Mouse (Mus musculus) heart, adult 18-20 months (tissue): ENCODE measurements at regions not wholly inside any gene's neighbourhood (a gene's known extent, or its start where the extent isn't known, plus 50 kb on each side); places are given as distances from the start of the nearest gene placed in this dataset.
A peak's percentile ranks its signal among the peaks of the same experiment; 100 is the strongest.

Experiments
- DNase-seq, 2 experiments: peaks; one replicate each; pipeline ENCODE4 v3.0.0; 2021 to 2022; ENCODE audit warnings: mixed read lengths in 1 of 2

DNA sequence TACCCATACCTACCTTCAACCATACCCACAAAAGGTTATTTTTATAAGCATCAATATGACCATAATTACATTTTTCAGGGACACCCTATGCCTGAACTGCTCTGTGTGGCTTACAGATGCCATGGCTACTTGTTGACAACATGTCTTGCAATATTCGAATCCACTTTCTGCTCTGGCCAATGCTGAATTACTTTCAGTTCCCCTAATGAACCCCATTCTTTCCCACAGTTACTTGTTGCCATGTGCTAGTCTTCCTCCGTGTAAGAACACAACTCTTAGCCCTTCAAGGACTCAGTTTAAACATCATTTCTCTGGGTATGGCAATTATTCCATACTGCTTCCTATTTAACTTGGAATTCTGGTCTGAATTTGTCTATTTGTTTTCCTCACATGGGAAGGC is 110.4 kb upstream of the Prdm1 start:
- peak in 1 of 2 experiments; percentile 21 for DNase-seq

DNA sequence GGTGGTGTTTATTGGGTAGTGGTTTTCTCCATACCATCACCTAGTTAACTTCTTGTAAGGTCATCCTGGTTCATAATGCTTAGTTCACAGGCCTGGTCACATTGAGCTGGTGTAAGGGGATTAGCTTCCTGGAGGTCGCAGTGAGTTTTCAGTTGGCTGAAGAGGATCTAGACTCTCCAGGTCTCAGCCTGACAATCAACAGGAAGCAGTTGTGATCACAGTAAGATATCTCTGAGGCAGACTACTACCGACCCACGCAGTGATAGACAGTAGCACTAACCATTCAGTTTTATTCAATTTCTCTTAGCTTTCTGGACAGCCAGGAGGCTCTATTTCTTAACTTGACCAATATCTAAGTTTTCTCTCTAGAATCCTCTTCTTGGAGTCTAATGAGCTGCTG is 108.5 kb upstream of the Prdm1 start:
- DNase-seq = no peak

DNA sequence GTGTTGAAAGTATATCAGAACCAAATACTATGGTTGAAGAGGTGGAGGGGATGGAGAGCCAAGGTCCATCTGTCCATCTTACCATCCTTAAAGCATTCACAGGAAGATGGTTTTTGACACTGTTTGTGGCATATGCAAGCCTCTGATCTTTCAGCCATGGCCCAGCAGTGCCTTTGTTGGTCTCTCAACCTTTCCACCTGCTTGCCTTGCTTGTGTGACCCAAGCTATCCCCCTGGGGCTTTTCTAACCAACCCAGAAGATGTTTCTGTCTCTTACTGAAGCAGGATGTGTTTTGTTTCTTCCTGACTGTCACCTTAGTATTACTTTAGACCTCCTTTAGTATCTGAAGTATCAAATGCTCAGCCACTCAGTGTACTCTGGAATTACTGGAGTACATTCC is 107.8 kb upstream of the Prdm1 start:
- DNase-seq = no peak

DNA sequence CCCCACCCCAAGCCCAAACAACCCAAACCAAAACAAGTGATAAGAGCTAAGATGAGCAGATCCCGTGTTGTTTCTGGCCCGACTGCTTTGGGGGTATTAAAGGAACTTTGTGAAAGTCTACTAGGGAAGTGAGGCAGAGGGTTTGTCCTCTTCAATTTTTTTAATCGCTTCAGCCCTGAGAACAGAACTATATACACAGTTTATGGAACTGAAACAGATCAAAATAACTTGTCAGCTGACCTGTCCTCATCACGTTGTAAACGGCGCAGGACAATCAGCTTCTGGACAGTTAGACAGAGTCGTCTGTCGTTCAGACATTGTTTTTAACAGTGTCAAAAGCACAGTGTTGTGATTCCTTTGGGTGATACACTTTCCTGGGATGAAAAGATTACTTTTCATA is 103.3 kb upstream of the Prdm1 start:
- peak; percentile 18 to 56 for DNase-seq

DNA sequence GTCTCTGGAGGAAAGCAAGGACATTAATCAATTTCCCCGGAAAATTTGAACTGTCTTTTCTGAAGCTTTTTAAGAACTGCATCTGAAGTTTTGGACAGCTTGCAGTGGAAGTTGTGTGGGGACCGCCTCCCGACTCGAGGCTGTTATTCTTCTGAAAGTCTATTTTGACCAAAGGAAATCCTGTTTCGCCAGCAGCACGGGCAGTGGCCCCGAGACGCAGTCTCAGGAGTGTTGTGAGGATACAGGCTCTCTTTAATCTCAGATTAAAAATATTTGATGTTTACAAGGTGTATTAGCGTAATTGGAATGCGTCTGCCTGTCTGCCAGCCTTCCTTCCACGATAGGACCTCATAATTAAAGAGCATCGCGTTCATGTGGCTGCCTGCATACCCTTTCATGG is 102.2 kb upstream of the Prdm1 start:
- DNase-seq = peak; percentile 50 to 66

DNA sequence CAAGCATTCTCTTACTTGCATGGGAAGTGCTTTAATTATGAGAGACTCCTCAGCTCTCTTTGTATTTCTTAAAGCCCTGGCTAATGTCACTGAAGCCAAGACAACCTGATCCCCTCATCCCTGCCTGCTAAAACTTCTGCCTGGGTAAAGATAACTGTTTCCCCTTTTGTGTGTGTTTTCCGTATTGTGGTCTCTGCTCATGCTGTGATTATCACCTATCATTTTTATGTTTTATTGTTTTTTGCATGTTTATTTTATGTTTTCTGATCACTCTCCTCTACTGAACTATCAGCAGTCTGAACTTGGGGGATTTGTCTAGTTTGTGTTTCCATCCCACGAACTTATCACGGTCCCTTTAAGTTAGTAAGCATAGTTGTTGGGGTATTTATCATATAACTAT is 100.1 kb upstream of the Prdm1 start:
- DNase-seq = no peak

DNA sequence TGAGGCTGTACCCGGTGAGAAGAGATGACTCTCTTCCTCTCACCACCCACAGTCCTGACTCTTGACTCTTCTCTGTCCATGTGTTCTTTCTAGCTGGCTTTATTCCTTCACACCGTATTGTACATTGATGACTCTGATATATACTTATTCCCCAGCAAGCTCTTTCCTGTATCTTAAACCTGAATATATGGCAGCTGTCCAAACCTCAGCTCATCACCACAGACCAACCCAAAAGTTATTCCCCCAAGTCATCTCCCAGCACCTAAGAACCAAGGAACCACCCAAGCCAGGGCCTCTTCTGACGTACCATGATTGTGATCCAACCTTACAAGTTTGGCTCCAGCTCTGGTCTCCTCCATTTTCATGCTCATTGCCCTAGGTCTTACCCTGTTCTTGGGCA is 99.1 kb upstream of the Prdm1 start:
- DNase-seq = no peak

DNA sequence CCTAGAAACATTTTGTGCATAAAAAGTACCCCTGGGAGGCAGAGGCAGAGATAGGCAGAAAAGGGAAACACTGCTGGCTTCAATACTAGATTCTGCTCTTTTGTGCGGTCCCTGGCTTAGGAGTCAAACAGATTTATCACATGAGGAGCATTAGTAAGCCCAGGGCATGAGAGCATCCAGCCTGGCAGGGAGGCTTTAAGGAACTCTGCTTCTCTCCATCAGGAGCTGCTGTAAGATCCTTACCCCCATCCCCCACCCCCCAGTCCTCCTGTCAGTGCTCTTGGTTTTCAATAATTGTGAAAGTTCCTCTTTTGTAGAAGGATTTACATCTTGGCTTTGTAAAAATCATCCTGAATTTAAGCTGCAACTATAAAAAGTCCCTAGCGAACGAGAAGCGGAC is 97.2 kb upstream of the Prdm1 start:
- DNase-seq = no peak

DNA sequence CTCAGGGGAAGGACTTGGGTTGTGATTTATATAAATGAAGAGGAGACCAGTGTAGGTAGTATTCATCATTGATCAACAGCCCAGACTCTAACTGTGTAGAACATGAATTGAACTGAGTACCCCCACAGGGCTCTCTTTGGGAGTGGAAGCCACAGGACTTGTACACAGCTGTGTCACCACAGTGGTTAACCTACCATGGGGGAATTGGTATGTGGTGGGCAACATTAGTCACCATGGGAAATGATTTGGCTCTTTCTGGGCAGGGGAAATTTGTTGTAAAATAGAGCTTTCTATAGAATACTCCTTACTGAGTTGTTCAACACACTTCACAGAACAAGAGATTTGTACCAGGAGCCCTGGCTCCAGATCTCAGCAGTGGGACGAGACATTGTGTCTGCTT is 87.3 kb upstream of the Prdm1 start:
- no peak for DNase-seq

DNA sequence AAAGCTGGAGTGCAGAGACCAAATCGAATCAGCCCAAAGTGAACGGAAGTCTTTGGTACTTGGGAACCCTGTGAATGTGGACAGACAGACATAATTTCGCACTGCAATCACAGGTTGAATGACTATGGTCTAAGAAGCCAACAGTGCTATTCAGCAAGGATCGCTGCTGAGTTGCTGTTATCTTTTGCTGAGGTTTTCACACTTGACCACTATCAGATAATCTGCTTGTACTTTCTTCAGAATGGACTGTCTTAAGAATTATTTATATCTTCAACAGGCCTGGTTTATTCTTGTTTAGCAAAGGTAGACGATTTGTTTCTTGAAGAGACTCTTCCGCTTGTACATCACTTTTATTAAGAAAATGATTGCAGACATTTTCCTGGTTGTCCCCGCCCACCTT is 84.3 kb upstream of the Prdm1 start:
- DNase-seq = no peak

DNA sequence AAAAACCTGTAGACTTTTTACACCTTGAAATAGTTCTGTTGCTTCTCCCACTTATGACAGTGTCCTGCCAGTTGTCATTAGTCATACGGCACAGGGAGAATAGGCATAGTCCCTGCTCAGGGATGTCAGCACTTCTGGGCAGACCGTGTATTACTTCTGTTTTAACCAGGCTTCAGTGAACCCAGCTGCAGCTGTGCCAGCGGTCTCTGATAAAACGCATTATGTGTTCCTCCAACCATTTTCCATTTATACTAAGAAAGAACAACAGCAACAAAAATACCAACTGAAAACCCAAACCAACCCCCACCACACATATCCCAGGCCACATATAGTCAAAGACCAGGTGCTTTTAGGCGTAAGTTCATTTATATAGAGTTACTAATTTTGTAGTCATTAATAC is 83.1 kb upstream of the Prdm1 start:
- no peak for DNase-seq

DNA sequence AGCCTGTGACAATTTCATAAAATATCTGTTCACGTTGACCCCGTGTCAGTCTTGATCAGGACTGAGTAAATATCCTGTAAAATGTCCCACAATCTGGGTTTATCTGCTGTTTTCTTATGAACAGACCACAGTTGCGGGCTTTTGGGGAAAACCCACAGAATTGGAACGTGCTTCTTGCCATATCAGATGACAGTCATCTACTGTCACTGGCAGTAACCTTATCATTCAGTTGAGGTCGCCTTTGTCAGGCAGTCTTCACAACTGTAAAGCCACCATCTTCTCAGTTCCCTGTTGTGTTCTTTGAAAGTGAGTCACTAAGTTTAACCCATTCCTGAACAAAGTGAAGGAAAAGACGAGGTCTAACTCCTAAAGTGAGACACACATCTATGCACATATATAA is 80.9 kb upstream of the Prdm1 start:
- no peak for DNase-seq

DNA sequence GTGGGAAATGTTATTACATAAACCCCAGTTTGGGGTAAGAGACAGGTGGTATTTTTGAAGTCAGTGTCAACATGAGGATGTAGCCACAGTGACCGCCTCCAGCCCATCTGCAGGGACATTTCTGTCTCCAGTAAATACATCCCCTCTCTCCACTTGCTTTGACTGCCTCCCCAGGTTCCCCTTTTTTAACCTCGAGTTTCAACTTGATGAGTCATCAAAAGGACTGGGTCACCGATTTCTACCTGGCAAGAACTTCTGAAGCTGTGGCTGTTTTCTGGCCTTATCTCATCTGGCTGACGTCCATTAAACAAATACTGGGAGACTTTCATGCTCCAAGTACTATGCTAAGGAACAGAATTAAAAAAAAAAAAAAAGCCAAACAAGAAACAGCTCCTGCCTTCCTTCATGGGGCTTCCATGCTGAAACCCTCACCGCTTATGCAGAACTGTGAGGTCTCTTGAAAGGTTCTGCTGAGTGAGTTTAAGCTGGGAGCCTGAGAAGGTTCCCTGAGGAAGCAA is 79.1 kb upstream of the Prdm1 start:
- DNase-seq = no peak

DNA sequence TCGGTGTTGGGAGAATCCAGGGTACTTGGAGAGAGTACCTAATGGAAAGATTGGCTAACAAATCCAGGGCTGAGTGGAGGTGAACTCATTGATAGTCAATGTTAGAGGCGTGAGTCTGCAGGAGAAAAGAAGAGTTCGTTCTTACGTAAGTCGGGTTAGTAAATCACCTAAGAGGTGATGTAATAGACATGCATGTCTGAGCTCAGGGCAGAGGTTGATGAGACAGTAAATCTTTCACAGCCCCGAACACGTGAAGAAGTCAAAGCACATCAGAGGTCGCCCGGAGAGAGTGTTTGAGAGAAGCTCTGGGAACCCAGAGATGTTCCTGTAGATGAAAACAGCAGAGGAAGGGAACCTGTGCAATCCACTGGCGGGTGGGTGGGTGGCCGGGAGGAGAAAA is 76.2 kb upstream of the Prdm1 start:
- DNase-seq = no peak

DNA sequence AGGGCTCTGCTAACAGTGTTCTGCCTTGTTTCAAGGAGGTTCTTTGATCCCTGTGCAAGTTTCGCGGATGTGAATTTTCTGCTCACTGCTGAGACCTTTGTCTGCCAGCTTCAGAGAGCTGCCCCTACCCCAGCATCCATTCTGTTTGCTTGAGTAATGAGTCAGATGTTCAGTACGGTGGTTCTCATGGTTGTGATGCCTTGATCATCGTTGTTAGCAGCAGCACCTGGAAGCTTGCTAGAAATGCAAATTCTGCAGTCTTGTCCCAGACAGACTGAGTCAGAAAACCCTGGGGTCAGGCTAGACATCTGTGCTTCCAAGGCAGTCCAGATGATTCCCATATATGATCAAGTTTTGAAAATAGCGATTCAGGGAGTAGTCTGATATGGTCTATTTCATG is 75.2 kb upstream of the Prdm1 start:
- DNase-seq = no peak

DNA sequence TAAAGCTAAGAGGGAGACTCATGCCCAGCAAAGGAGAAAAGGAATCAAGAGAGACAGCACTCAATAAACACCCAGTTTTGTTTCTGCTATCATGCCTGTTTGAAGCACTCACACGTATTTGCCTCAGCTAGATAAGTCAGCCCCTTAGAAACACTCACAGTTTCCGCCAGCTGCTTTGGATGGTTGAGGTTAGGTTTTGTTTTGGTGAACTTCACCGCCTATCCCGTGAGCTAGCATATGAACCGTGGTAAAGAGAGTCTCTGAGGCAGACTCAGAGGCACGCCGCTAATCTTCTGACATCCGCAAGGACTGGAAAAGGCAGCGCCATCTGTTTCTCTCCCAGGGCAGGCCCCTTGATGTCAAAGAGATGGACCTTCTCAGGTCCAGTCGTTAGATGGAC is 73.2 kb upstream of the Prdm1 start:
- DNase-seq = no peak

DNA sequence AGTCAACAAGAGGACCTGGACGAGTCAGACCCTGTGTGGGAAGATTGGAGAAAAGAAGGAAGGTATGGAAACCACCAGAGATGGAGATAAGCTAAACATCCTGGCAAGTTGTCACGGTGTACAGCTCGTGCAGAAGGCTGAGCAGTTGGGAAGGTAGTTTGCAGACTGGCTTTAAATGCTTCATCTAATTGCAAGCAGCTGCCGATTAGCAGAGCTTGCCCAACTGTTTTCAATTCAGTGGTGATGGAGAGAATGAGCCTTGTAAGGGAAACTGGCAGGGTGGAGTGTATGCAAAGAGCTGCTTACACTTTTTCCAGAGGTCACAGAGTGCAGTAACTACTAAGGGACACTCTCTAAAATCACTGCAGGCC is 71.6 kb upstream of the Prdm1 start:
- no peak for DNase-seq

DNA sequence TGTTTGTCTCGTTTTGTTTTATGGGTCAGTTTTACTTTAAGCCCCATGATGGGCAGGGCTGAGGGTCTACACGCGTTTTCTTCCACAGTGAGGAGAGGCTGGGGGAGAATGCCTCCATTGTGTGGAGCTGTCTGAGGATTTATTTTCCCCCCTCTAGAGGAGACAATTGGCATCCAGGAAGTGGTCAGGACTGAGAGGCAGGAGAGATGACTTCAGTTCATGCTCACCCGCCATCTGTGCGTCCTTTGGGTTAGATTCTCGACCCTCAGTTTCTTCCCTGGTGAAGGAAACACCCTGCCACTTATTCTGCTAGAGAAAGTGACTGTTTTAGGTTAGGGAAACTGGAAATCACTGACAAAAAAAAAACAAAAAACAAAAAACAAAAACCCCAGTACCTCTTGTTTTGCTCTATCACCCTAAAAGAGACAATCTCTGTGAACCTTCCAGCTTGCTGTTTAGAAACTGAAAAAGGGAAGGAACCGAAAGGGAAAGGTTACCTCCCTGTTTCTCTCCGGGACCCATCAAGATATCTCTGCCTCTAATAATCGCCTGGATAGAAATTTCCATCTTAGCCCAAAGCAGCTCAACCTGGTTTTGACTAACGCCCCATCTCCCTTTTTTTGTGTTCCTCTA is 71.1 kb upstream of the Prdm1 start:
- no peak for DNase-seq

DNA sequence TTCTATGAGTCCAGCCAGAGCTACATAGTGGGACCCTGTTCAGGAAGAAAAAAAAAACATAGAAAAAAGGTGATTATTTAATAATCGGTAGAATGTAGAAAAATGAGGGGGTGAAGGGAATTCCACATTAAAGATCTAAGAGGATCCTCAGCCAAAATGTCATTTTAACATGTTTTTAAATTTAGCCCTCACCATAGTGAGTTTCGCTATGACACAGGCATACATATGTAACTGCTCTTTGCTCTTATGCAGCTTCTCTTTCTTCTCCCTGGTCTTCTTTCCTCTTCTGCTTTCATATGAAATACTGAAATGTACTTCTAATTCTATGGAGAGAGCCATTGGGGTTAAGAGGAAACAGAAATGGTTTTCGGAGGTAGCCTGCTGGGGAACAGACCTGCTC is 70.3 kb upstream of the Prdm1 start:
- DNase-seq = no peak

DNA sequence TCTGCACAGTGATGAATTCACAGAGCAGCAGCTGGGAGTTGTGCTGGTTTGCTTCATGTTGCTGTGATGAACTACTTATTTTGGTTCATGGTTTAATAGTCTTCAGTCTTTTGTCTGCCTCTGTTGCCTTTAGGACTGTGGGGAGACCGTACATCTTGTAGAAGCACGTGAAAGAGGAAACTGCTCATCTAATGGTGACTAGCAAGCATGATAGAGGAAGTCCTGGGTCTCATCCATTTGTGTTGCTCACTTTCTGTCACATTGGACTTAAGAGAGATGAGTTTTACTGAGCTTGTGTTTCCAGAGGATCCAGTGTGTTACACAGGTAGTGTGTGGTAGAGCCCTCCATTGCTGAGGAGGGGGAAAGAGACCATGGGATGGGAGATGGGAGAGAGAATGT is 67.6 kb upstream of the Prdm1 start:
- DNase-seq = no peak

DNA sequence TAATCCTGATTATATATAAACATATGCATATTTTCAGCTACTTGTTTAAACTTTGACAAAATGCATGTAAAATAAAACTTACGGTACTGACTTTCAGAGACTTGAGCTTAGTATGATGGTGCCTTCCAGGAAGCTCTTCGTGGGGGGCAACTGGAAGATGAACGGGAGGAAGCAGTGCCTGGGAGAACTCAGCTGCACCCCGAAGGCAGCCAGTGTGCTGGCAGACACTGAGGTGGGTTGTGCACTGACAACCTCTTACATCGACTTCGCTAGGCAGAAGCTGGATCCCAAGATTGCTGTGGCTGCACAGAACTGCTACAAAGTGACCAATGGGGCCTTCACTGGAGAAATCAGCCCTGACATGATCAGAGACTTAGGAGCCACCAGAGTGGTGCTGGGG is 61.5 kb upstream of the Prdm1 start:
- no peak for DNase-seq

DNA sequence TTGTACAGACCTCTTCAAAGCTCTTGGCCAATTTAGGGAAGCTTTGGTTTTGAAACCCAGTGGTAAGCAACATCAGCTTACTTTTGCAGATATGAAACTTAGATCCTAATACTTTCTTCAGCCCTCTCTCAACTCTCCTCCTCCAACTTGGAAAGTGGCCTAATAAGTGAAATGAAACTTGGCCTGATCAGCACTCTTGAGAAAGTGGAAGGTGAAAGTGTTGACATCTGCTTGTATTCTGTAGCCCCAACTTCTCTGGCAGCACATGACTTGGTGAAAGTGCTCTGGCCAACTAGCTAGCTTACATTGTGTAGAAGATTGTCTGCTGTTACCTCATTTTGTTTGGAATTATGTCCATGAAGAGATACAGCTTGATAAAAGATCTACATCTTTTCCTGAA is 61.1 kb upstream of the Prdm1 start:
- peak; percentile 29 to 79 for DNase-seq

DNA sequence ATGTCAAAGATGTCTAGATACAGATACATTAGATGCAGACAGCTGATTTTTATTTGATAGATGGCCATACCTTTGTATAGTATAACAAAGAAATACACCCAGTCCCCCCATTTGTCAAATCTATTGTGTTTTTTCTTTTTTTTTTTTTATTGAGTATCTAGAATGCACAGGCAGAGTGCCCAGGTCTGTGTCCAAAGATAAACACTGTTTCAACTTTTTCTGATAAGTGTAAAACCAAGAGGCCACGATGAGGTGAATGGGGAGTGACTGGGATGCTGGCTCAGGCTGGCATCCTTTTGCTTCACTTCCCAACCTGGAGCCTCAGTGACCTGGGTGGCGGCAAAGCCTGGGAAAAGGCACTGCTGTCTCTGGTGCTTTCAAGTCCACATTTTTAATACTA is 54.4 kb upstream of the Prdm1 start:
- DNase-seq = no peak
